ENCODE assay signal across 23 mouse cellular contexts in the genomic region with DNA sequence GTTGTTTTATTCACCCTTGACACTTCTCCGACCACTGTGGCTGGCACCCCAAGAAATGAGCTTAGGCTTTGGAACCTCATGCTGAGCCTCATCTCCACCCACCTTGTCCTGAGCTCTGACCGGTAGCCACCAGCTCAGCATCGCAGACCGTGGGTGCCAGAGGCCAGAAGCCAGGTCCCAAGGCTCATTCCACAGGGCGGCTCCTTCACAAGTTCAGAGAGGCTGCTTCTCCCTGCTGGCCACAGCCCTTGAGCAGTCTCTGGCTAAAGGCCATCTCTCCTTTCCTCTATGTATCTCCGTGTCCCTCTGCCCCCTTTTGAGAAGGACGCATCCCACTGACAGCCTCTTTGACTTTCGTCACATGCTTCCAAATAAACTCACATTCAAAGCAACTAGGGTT. TPM values are rescaled to one million over a fixed set of nuclear protein-coding genes. Genes with fewer than 3 reads are reported as not detected.
DNase-seq lines count a peak whose midpoint lies in the region; TF ChIP-seq lines count a peak whose summit lies in the region.
"Had no signal": no experiment of that assay in that cellular context is flagged by ENCODE, and none has a peak within 500 bp of the region (broad histone marks: within the 10 kb centered on the region; RNA-seq: fewer than 3 reads in every experiment).

No protein-coding gene starts in this region.

- intact Hi-C loops in left cerebral cortex, adult 2 months (cut with DNase I): no loop called here
- intact Hi-C loops in left cerebral cortex, postnatal 36 days (cut with DNase I): no loop called here

- no peak overlapping the region for H3K4me3 ChIP-seq in left cerebral cortex, adult 2 months
- H3K4me3 ChIP-seq: embryonic facial prominence, embryonic 12.5 days; embryonic facial prominence, embryonic 15.5 days; forebrain, embryonic 12.5 days; forebrain, embryonic 15.5 days; heart, embryonic 12.5 days; heart, embryonic 15.5 days; hindbrain, embryonic 10.5 days; hindbrain, embryonic 13.5 days; intestine, embryonic 15.5 days had no signal

- DNase-seq in cerebellum, adult 8-10 months: peak; percentile 49
- no peak for DNase-seq in cerebellum, postnatal 14 days
- DNase-seq in left cerebral cortex, adult 2 months (ENCODE audit: extremely low spot score in 1 of 2, low spot score in 2 of 2): no peak
- no peak for DNase-seq in left cerebral cortex, postnatal 36 days (ENCODE audit: low spot score in 2 of 2)
- DNase-seq in cerebellum, postnatal 25 days: peak; percentile 67 to 68
- DNase-seq in right cerebral cortex, postnatal 25 days: no peak
- DNase-seq: adrenal gland, adult 8-10 months; adrenal gland, postnatal 25 days; gastrocnemius, postnatal 25 days; heart, adult 18-20 months; heart, postnatal 10 days; heart, postnatal 36 days; kidney, adult 11 months had no signal

- no peak for TF ChIP-seq CTCF in left cerebral cortex, adult 2 months (IDR thresholded peaks at IDR 0.05)

- peak overlapping the region; percentile 70 for H3K27ac ChIP-seq in left cerebral cortex, adult 2 months
- H3K27ac ChIP-seq: embryonic facial prominence, embryonic 12.5 days; embryonic facial prominence, embryonic 15.5 days; forebrain, embryonic 12.5 days; forebrain, embryonic 15.5 days; heart, embryonic 15.5 days; hindbrain, embryonic 10.5 days; hindbrain, embryonic 13.5 days; intestine, embryonic 15.5 days had no signal

RNA-seq across cellular contexts. Expression of a gene that starts 23.0 kb away (rescaled TPM):
- 100 to 1,000 TPM; 345 to 353 TPM for total RNA-seq in left cerebral cortex, adult 2 months (2021)
- total RNA-seq in left cerebral cortex, postnatal 36 days (2021): 100 to 1,000 TPM; 350 to 371 TPM
- total RNA-seq: MEL had no signal

Comparison
In these comparisons a context has a peak if more than half of its experiments do, and no peak if none do; other contexts are left out.
1. DNase-seq: peak in cerebellum, adult 8-10 months (single experiment) and cerebellum, postnatal 25 days (2 of 2); none in cerebellum, postnatal 14 days (0 of 2), left cerebral cortex, adult 2 months (0 of 2), left cerebral cortex, postnatal 36 days (0 of 2) and right cerebral cortex, postnatal 25 days (single experiment).